Mouse (Mus musculus) kidney, adult 2 months (tissue): Measurements from ENCODE around the gene Cldn4. TPM values are rescaled to one million over a fixed set of nuclear protein-coding genes. Genes with fewer than 3 reads are reported as not detected.

Experiments
- DNase-seq: peaks from one replicate; pipeline ENCODE4 v3.0.0; 2021
- H3K27ac ChIP-seq: fragments of 200-500 bp; 2 replicates; pipeline ENCODE4 v1.5.1; 2012; ENCODE audit warnings: low read depth, low read length, control low read depth, inconsistent platforms; ENCODE audit not compliant: insufficient read depth
- H3K27me3 ChIP-seq: fragments of 200-500 bp; replicated peaks from 2 replicates; pipeline ENCODE4 v1.6.1; 2012; ENCODE audit warnings: mild to moderate bottlenecking, moderate library complexity, low read length, inconsistent platforms; ENCODE audit not compliant: control insufficient read depth, insufficient read depth
- H3K36me3 ChIP-seq: fragments of 200-500 bp; 2 replicates; pipeline ENCODE4 v1.6.1; 2012; ENCODE audit warnings: mild to moderate bottlenecking, moderate library complexity, low read length, inconsistent platforms; ENCODE audit not compliant: control insufficient read depth, insufficient read depth
- H3K4me1 ChIP-seq: fragments of 200-500 bp; 2 replicates; pipeline ENCODE4 v1.6.1; 2011; ENCODE audit warnings: low read length; ENCODE audit not compliant: control insufficient read depth, insufficient read depth
- H3K4me3 ChIP-seq: fragments of 200-500 bp; 2 replicates; pipeline ENCODE4 v1.5.1; 2011; ENCODE audit warnings: mild to moderate bottlenecking, low read depth, low read length, control low read depth; ENCODE audit not compliant: insufficient read depth
- CTCF ChIP-seq: fragments of 200-500 bp; conservative IDR thresholded peaks from 2 replicates; pipeline ENCODE4 v1.5.1; 2011; ENCODE audit warnings: low read depth, mild to moderate bottlenecking, control low read depth, low read length, moderate library complexity, mixed read lengths; ENCODE audit not compliant: insufficient read depth, insufficient read length
- POLR2A ChIP-seq: fragments of 200-500 bp; IDR thresholded peaks from one replicate; pipeline ENCODE4 v1.6.1; 2011; ENCODE audit warnings: low read depth, low read length, control low read depth
- WGBS: fragments of 180-500 bp; shearing (Covaris S2); methylation state at CpG from one replicate; pipeline ENCODE4 v1.1.7; 2018; 5-methylcytosine and 5-hydroxymethylcytosine counted together
- polyA plus RNA-seq: library from polyadenylated mRNA; depleted of rRNA; stranded (reverse); fragments of >200 nt; gene quantifications from 2 replicates; pipeline ENCODE4 v1.2.3, GENCODE M21; 2012

The Cldn4 gene
- polyA plus RNA-seq, 1 experiment = 37.5 TPM

- H3K4me3 ChIP-seq = no peak overlapping the region
These were observed 28.5 kb downstream of the Cldn4 start for GRCm38 (mm10) chr5:134918071-134918832.

DNA sequence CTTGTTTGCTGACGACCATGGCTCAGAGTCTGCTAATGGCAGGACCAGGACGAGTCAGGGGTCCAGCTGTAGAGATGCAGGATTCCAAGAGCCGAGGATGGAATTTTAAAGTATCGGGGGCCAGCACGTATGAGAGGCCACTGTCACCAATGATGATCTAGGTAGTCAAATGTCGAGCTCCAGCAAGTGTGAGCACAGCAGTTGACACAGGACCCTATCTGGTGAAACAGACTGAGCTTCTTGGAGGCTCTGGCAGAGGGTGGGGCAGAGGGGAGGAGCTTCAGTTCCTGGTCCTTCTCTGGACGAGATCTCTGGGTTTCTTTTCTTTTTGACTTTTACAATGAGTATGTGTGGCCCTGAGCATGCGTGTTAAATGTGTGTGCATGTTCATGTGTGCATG, 31.4 kb downstream of the Cldn4 start, which contains the start of gene Cldn13:
Gene Cldn13, minus strand, starts transcription at position 216 of the 400 bp plus-strand sequence.
- Histone ChIP-seq H3K4me1 (no peaks in the 10 kb centered on the region), H3K4me3 (no peak within 1 kb of the TSS), H3K36me3 (no peaks in the 10 kb centered on the region), H3K27me3 (no peaks in the 10 kb centered on the region), H3K27ac (no peak within 1 kb of the TSS)
- TF ChIP-seq CTCF (no peak), POLR2A (no peak)
- DNase-seq = no peak
- WGBS = 82% methylated on average over 8 of the region's 8 CpGs

More at GRCm38 (mm10) chr5:134918071-134918832, 28.5 kb downstream of the Cldn4 start:
- Histone ChIP-seq H3K27ac (no peak overlapping the region), H3K4me1 (no peaks in the 10 kb centered on the region), H3K27me3 (no peaks in the 10 kb centered on the region), H3K36me3 (no peaks in the 10 kb centered on the region)
- peak; percentile 75 for DNase-seq
- WGBS = 44% methylated on average over 16 of the region's 16 CpGs
- TF ChIP-seq CTCF = peak; percentile 81
- TF ChIP-seq POLR2A = no peak

DNA sequence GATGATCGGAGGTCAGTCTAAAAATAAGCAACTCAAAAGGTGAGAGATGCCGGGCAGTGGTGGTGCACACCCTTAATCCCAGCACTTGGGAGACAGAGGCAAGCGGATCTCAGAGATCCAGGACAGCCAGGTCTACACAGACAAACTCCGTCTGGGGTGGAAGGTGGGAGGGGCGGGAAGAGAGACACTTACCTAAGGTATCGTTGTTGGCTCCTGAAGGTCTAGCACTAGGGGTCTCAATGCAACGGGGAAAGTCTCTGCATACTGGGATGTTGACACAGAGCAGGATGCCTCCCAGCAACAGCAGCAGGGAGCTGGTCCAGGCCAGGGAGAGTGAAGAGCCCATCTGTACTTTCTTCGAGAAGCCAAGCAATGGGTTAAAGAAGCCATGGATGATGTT, 32.2 kb downstream of the Cldn4 start:
- no peaks in the 10 kb centered on the region for H3K4me1 ChIP-seq
- no peak overlapping the region for H3K27ac ChIP-seq
- H3K4me3 ChIP-seq = no peak overlapping the region
- WGBS = 87% methylated on average over 8 of the region's 8 CpGs
- no peaks in the 10 kb centered on the region for H3K36me3 ChIP-seq
- no peak for TF ChIP-seq POLR2A
- no peak for TF ChIP-seq CTCF
- H3K27me3 ChIP-seq = no peaks in the 10 kb centered on the region
- no peak for DNase-seq

DNA sequence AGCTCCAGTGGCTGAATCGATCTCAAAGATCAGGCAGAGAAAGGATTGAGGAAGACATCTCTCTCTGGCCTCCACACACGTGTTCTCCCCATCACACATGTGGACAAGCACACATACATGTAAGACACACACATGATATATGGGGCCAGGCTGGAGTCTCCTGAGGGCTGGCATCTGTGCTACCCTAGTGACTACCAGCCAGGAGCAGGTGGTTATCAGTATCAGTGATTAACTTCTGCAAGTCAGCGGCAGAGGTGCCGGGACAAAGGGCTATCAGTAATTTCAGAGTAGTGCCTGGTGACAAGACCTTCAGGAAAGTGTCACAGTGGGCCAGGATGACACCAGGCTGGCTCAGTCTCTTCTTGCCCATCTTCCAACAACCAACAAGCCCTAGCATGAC, 33.0 kb downstream of the Cldn4 start:
- no peak for DNase-seq
- H3K4me1 ChIP-seq = no peaks in the 10 kb centered on the region
- no peaks in the 10 kb centered on the region for H3K36me3 ChIP-seq
- H3K27me3 ChIP-seq = no peaks in the 10 kb centered on the region
- WGBS = 86% methylated on average over 4 of the region's 4 CpGs
- no peak overlapping the region for H3K27ac ChIP-seq
- TF ChIP-seq POLR2A (no peak), CTCF (no peak)
- no peak overlapping the region for H3K4me3 ChIP-seq

GRCm38 (mm10) chr5:134913352-134913751, 33.4 kb downstream of the Cldn4 start:
- no peak for DNase-seq
- no peak overlapping the region for H3K4me3 ChIP-seq
- H3K27ac ChIP-seq = no peak overlapping the region
- 78% methylated on average over 3 of the region's 3 CpGs for WGBS
- no peaks in the 10 kb centered on the region for H3K36me3 ChIP-seq
- H3K4me1 ChIP-seq = no peaks in the 10 kb centered on the region
- no peaks in the 10 kb centered on the region for H3K27me3 ChIP-seq
- TF ChIP-seq POLR2A (no peak), CTCF (no peak)

- Histone ChIP-seq H3K4me1 (no peaks in the 10 kb centered on the region), H3K27me3 (no peaks in the 10 kb centered on the region), H3K27ac (no peak overlapping the region), H3K4me3 (no peak overlapping the region), H3K36me3 (no peaks in the 10 kb centered on the region)
- no peak for TF ChIP-seq CTCF
- no peak for TF ChIP-seq POLR2A
- WGBS = 73% methylated on average over 2 of the region's 2 CpGs
- no peak for DNase-seq
These were observed 34.8 kb downstream of the Cldn4 start for GRCm38 (mm10) chr5:134911901-134912300.

DNA sequence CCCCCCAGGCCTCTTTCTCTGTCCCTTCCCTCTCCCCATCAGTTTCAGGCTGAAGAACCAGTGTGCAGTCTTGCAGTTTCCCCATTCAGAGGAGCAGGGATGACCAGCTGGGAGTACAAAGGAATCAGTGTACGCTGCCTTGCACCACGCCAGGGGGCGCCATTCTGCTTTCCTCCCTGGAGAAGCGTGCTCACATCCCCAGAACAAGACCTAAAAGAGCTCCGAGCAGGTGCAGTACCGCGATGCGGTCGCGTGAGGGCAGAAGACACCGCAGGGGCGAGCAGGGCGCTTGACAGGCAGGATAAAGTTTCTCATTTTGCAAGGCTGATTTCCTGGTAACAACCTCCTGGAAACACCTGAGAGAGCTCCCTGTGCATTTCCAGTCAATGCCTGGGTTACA, 39.6 kb downstream of the Cldn4 start:
- Histone ChIP-seq H3K27me3 (no peaks in the 10 kb centered on the region), H3K4me3 (no peak overlapping the region), H3K4me1 (no peaks in the 10 kb centered on the region), H3K27ac (no peak overlapping the region), H3K36me3 (no peaks in the 10 kb centered on the region)
- WGBS = under 1% methylated on average over 13 of the region's 13 CpGs
- TF ChIP-seq POLR2A = no peak
- TF ChIP-seq CTCF = peak; percentile 99
- DNase-seq = peak; percentile 95
